16 mouse cellular contexts compared by ENCODE assay signal in the genomic region with DNA sequence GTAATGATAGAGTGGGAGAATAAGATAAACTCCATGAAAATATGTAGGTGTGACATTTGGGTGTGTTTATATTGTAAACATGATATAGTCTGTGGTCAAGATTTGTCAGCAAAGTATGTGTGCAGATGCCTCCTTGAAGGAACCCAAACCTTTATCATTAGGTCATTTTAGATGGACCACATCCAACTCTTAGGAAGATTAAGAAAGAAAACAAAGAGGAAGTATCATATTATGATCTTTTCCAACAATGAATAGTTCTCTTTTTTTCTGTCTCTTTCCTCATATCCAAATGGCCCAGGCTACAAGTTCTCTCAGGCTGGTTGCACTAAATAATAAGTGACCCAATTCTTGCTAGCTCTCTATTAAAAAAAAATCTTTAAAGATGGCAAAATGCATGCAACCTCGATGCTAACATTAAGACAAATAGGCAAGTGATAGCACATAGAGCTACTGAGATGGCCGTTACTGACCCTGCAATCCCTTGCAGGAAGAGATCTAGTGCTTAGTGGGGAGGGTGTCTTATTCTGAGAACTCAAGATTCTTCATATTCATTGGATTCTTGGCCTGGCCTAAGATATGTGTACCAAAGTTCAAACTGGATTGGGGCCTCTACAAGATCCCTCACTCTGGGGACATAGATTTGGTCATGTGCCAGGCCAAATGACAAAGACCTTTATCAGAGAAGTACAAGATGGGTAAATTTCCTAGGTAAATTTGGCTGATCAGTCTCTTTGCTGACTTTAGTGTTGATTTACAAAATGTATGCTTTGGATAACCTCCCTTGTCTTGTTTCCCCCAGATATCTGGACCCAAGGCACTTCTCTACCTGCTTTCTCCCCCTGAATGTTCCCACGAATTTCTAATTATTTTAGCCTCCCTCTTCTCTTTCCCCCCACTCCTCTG.
"Had no signal": no experiment of that assay in that cellular context is flagged by ENCODE, and none has a peak within 500 bp of the region (broad histone marks: within the 10 kb centered on the region; RNA-seq: fewer than 3 reads in every experiment).

No protein-coding gene starts in this region.

- H3K9me3 ChIP-seq: kidney, embryonic 15.5 days; liver, embryonic 13.5 days; megakaryocyte, embryonic 14.5 days; midbrain, embryonic 10.5 days; midbrain, embryonic 13.5 days had no signal

- H3K4me2 ChIP-seq: kidney, embryonic 15.5 days; liver, embryonic 13.5 days; midbrain, embryonic 13.5 days had no signal

- DNase-seq: kidney, postnatal 10 days; kidney, postnatal 36 days; layer of hippocampus, postnatal 36 days; liver, embryonic 13.5 days; lung, adult 2 months; lung, postnatal 14 days; lung, postnatal 4 days; thymus, adult 2 months; thymus, postnatal 14 days; thymus, postnatal 4 days had no signal

- H3K36me3 ChIP-seq: kidney, embryonic 15.5 days; liver, embryonic 13.5 days; midbrain, embryonic 10.5 days; midbrain, embryonic 13.5 days had no signal

- ATAC-seq: midbrain, embryonic 13.5 days; midbrain, embryonic 16.5 days had no signal

- H3K9ac ChIP-seq: kidney, embryonic 15.5 days; liver, embryonic 13.5 days; midbrain, embryonic 13.5 days had no signal

- H3K4me3 ChIP-seq: kidney, embryonic 15.5 days; left cerebral cortex, adult 2 months; liver, embryonic 13.5 days; megakaryocyte, embryonic 14.5 days; midbrain, embryonic 10.5 days; midbrain, embryonic 13.5 days had no signal

- H3K4me1 ChIP-seq: liver, embryonic 13.5 days had no signal

- H3K27ac ChIP-seq: kidney, embryonic 15.5 days; left cerebral cortex, adult 2 months; liver, embryonic 13.5 days; midbrain, embryonic 10.5 days; midbrain, embryonic 13.5 days had no signal
